Mouse (Mus musculus) myocyte (in vitro differentiated cells): ENCODE data around the gene Nsun7.

ENCODE experiments used
- MYOG ChIP-seq, 3 experiments: IDR thresholded peaks; one replicate each; pipeline ENCODE4 v1.6.1; 2011; ENCODE audit warnings: control low read depth in 2 of 3, low read depth in 2 of 3, mild to moderate bottlenecking in 2 of 3; ENCODE audit not compliant: insufficient read length in 2 of 3, control insufficient read depth in 1 of 3, insufficient read depth in 1 of 3
- POLR2A ChIP-seq: IDR thresholded peaks from one replicate; pipeline ENCODE4 v1.6.1; 2011; ENCODE audit warnings: low read depth, mild to moderate bottlenecking, control low read depth, moderate library complexity; ENCODE audit not compliant: insufficient read length
- TCF12 ChIP-seq: IDR thresholded peaks from one replicate; pipeline ENCODE4 v1.6.1; 2011; ENCODE audit warnings: mild to moderate bottlenecking, control low read depth; ENCODE audit not compliant: poor library complexity, insufficient read depth, severe bottlenecking
- USF1 ChIP-seq: IDR thresholded peaks from one replicate; pipeline ENCODE4 v1.6.1; 2011; ENCODE audit warnings: low read depth, mild to moderate bottlenecking, control low read depth, moderate library complexity

DNA sequence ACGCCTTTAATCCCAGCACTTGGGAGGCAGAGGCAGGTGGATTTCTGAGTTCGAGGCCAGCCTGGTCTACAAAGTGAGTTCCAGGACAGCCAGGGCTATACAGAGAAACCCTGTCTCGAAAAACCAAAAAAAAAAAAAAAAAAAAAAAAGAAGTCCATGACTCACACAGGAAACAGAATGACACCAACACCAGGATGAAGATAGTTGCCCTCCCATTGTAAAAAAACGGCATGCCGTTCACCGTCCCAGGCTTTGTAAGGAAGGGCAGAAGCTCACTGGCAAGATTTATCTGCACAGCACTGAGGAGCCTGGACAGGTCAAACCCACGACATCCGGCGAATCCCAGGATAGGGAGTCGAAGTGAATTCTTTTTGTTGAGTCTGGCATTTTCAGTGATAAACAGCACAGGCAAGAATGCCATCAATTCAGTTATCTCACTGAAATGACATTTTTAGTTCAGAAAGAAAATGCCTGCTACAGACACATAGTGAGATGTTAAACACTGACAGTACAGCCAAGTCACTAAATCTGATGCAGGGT is 13.7 kb upstream of the Nsun7 start:
- TF ChIP-seq MYOG (IDR thresholded peaks at IDR 0.05; ENCODE audit: control insufficient read depth in 1 of 3, insufficient read depth in 1 of 3, insufficient read length in 2 of 3, low read depth in 2 of 3) (no peak), USF1 (no peak), POLR2A (no peak), TCF12 (no peak)
